Mouse (Mus musculus) MEL (cell line): ENCODE results near the gene Fgfr2. TPM values are rescaled to one million over a fixed set of nuclear protein-coding genes. Genes with fewer than 3 reads are reported as not detected.

ENCODE experiments used
- DNase-seq: peaks from one replicate; pipeline ENCODE4 v3.0.0; 2011; ENCODE audit warnings: low read depth, low spot score
- H3K27ac ChIP-seq: 2 replicates; pipeline ENCODE4 v1.5.1; 2012; ENCODE audit warnings: low read depth, mild to moderate bottlenecking, control low read depth, low read length, moderate library complexity; ENCODE audit not compliant: control insufficient read depth
- H3K27me3 ChIP-seq, 2 experiments: fragments of 150-350 bp in 1 of 2; sonication (generic) in 1 of 2; 2 replicates each; pipeline ENCODE4 v1.6.1; 2012; ENCODE audit warnings: low read length in 2 of 2, mild to moderate bottlenecking in 2 of 2, improper control_type of control experiment in 1 of 2, moderate library complexity in 1 of 2; ENCODE audit not compliant: insufficient read depth in 2 of 2, control insufficient read depth in 1 of 2
- H3K36me3 ChIP-seq, 2 experiments: 2 replicates each; pipeline ENCODE4 v1.6.1; 2012 to 2014; ENCODE audit warnings: low read length in 2 of 2, improper control_type of control experiment in 1 of 2, inconsistent platforms in 1 of 2, mild to moderate bottlenecking in 1 of 2; ENCODE audit not compliant: insufficient read depth in 2 of 2, control insufficient read depth in 1 of 2
- H3K4me1 ChIP-seq, 2 experiments: fragments of 150-350 bp in 1 of 2; sonication (generic) in 1 of 2; 2 replicates each; pipeline ENCODE4 v1.6.1; 2012; ENCODE audit warnings: low read length in 2 of 2, improper control_type of control experiment in 1 of 2, mild to moderate bottlenecking in 1 of 2; ENCODE audit not compliant: insufficient read depth in 2 of 2, control insufficient read depth in 1 of 2
- H3K4me3 ChIP-seq, 2 experiments: fragments of 150-350 bp in 1 of 2; sonication (generic) in 1 of 2; 2 replicates each; pipeline ENCODE4 v1.5.1; 2012; ENCODE audit warnings: low read depth in 2 of 2, low read length in 2 of 2, mild to moderate bottlenecking in 2 of 2, moderate library complexity in 2 of 2, control low read depth in 1 of 2, improper control_type of control experiment in 1 of 2; ENCODE audit not compliant: control insufficient read depth in 1 of 2, insufficient read depth in 1 of 2
- H3K79me2 ChIP-seq: 2 replicates; pipeline ENCODE4 v1.6.1; 2012; ENCODE audit warnings: mild to moderate bottlenecking, low read length, moderate library complexity; ENCODE audit not compliant: control insufficient read depth, poor library complexity, insufficient read depth
- H3K9ac ChIP-seq: 2 replicates; pipeline ENCODE4 v1.6.1; 2012; ENCODE audit warnings: low read depth, mild to moderate bottlenecking, control low read depth, low read length, moderate library complexity; ENCODE audit not compliant: control insufficient read depth, poor library complexity, severe bottlenecking
- H3K9me3 ChIP-seq: fragments of 150-350 bp; sonication (generic); replicated peaks from 2 replicates; pipeline ENCODE4 v1.6.1; 2012; ENCODE audit warnings: mild to moderate bottlenecking, low read length, improper control_type of control experiment, moderate library complexity; ENCODE audit not compliant: insufficient read depth
- BHLHE40 ChIP-seq: IDR thresholded peaks from 2 replicates; pipeline ENCODE4 v1.6.1; 2012; ENCODE audit warnings: low read depth, mild to moderate bottlenecking, inconsistent platforms, low read length, improper control_type of control experiment, borderline replicate concordance
- CHD1 ChIP-seq: IDR thresholded peaks from 2 replicates; pipeline ENCODE4 v1.6.1; 2012; ENCODE audit warnings: low read depth, mild to moderate bottlenecking, inconsistent platforms, low read length, improper control_type of control experiment
- CHD2 ChIP-seq: IDR thresholded peaks from 2 replicates; pipeline ENCODE4 v1.6.1; 2011; ENCODE audit warnings: low read length, improper control_type of control experiment
- E2F4 ChIP-seq: IDR thresholded peaks from 2 replicates; pipeline ENCODE4 v1.6.1; 2011; ENCODE audit warnings: low read depth, low read length, improper control_type of control experiment, borderline replicate concordance
- EP300 ChIP-seq, 2 experiments: IDR thresholded peaks; 2 replicates each; pipeline ENCODE4 v1.6.1; 2011; ENCODE audit warnings: improper control_type of control experiment in 2 of 2, low read length in 2 of 2, low read depth in 1 of 2, mild to moderate bottlenecking in 1 of 2
- ETS1 ChIP-seq: IDR thresholded peaks from 2 replicates; pipeline ENCODE4 v1.6.1; 2012; ENCODE audit warnings: low read depth, mild to moderate bottlenecking, inconsistent platforms, low read length, improper control_type of control experiment, moderate library complexity
- GABPA ChIP-seq: IDR thresholded peaks from 2 replicates; pipeline ENCODE4 v1.6.1; 2012; ENCODE audit warnings: low read depth, mild to moderate bottlenecking, inconsistent platforms, low read length, improper control_type of control experiment, moderate library complexity
- GATA1 ChIP-seq: IDR thresholded peaks from 2 replicates; pipeline ENCODE4 v1.6.1; 2011; ENCODE audit warnings: low read depth, low read length, improper control_type of control experiment
- HCFC1 ChIP-seq: IDR thresholded peaks from 2 replicates; pipeline ENCODE4 v1.6.1; 2012; ENCODE audit warnings: low read depth, mild to moderate bottlenecking, inconsistent platforms, low read length, improper control_type of control experiment, moderate library complexity
- JUND ChIP-seq: IDR thresholded peaks from 2 replicates; pipeline ENCODE4 v1.6.1; 2011; ENCODE audit warnings: low read depth, mild to moderate bottlenecking, improper control_type of control experiment, low read length
- KAT2A ChIP-seq: conservative IDR thresholded peaks from 2 replicates; pipeline ENCODE4 v1.6.1; 2012; ENCODE audit warnings: low read depth, low read length, improper control_type of control experiment, inconsistent platforms
- MAFK ChIP-seq: IDR thresholded peaks from 2 replicates; pipeline ENCODE4 v1.6.1; 2011; ENCODE audit warnings: low read depth, mild to moderate bottlenecking, low read length, improper control_type of control experiment, borderline replicate concordance
- MAX ChIP-seq: IDR thresholded peaks from 2 replicates; pipeline ENCODE4 v1.6.1; 2011; ENCODE audit warnings: low read length, improper control_type of control experiment
- MAZ ChIP-seq: IDR thresholded peaks from 2 replicates; pipeline ENCODE4 v1.6.1; 2012; ENCODE audit warnings: low read depth, mild to moderate bottlenecking, inconsistent platforms, low read length, improper control_type of control experiment
- MYB ChIP-seq: IDR thresholded peaks from 2 replicates; pipeline ENCODE4 v1.6.1; 2011; ENCODE audit warnings: mild to moderate bottlenecking, low read depth, low read length, improper control_type of control experiment
- MYC ChIP-seq: IDR thresholded peaks from 2 replicates; pipeline ENCODE4 v1.6.1; 2011; ENCODE audit warnings: low read depth, mild to moderate bottlenecking, low read length, improper control_type of control experiment, moderate library complexity
- NRF1 ChIP-seq: IDR thresholded peaks from 2 replicates; pipeline ENCODE4 v1.6.1; 2014; ENCODE audit warnings: low read depth, mild to moderate bottlenecking, inconsistent platforms, low read length, improper control_type of control experiment, moderate library complexity; ENCODE audit not compliant: poor library complexity, insufficient read depth, severe bottlenecking
- POLR2A ChIP-seq, 2 experiments: IDR thresholded peaks; 2 replicates each; pipeline ENCODE4 v1.6.1; 2011 to 2012; ENCODE audit warnings: low read length in 2 of 2, mild to moderate bottlenecking in 2 of 2, control low read depth in 1 of 2, improper control_type of control experiment in 1 of 2, low read depth in 1 of 2, moderate library complexity in 1 of 2; ENCODE audit not compliant: control insufficient read depth in 1 of 2, insufficient read depth in 1 of 2, poor library complexity in 1 of 2
- POLR2AphosphoS2 ChIP-seq: IDR thresholded peaks from 2 replicates; pipeline ENCODE4 v1.6.1; 2011; ENCODE audit warnings: low read length, improper control_type of control experiment
- RAD21 ChIP-seq: IDR thresholded peaks from 2 replicates; pipeline ENCODE4 v1.6.1; 2011; ENCODE audit warnings: mild to moderate bottlenecking, low read depth, low read length, improper control_type of control experiment
- RCOR1 ChIP-seq: IDR thresholded peaks from 2 replicates; pipeline ENCODE4 v1.6.1; 2012; ENCODE audit warnings: low read depth, mild to moderate bottlenecking, inconsistent platforms, low read length, improper control_type of control experiment
- SIN3A ChIP-seq: IDR thresholded peaks from 2 replicates; pipeline ENCODE4 v1.6.1; 2012; ENCODE audit warnings: low read length, improper control_type of control experiment, inconsistent platforms
- SMC3 ChIP-seq: IDR thresholded peaks from 2 replicates; pipeline ENCODE4 v1.6.1; 2011; ENCODE audit warnings: low read depth, low read length, improper control_type of control experiment
- TAL1 ChIP-seq: IDR thresholded peaks from 2 replicates; pipeline ENCODE4 v1.6.1; 2012; ENCODE audit warnings: mild to moderate bottlenecking, inconsistent platforms, low read length, moderate library complexity, mixed read lengths
- TBP ChIP-seq: IDR thresholded peaks from 2 replicates; pipeline ENCODE4 v1.8.0; 2011; ENCODE audit warnings: low read depth, low read length, improper control_type of control experiment
- TCF12 ChIP-seq: IDR thresholded peaks from 2 replicates; pipeline ENCODE4 v1.6.1; 2014; ENCODE audit warnings: low read depth, mild to moderate bottlenecking, inconsistent platforms, low read length, improper control_type of control experiment, moderate library complexity
- UBTF ChIP-seq: IDR thresholded peaks from 2 replicates; pipeline ENCODE4 v1.6.1; 2012; ENCODE audit warnings: low read depth, mild to moderate bottlenecking, inconsistent platforms, low read length, improper control_type of control experiment, moderate library complexity, borderline replicate concordance; ENCODE audit not compliant: insufficient read depth
- USF1 ChIP-seq: IDR thresholded peaks from 2 replicates; pipeline ENCODE4 v1.6.1; 2014; ENCODE audit warnings: low read depth, mild to moderate bottlenecking, inconsistent platforms, low read length, improper control_type of control experiment, moderate library complexity
- USF2 ChIP-seq, 2 experiments: IDR thresholded peaks; 2 replicates each; pipeline ENCODE4 v1.6.1; 2011 to 2012; ENCODE audit warnings: improper control_type of control experiment in 2 of 2, low read length in 2 of 2, borderline replicate concordance in 1 of 2, inconsistent platforms in 1 of 2, low read depth in 1 of 2, mild to moderate bottlenecking in 1 of 2; ENCODE audit not compliant: insufficient read depth in 1 of 2
- ZNF384 ChIP-seq: IDR thresholded peaks from 2 replicates; pipeline ENCODE4 v1.6.1; 2012; ENCODE audit warnings: low read depth, mild to moderate bottlenecking, inconsistent platforms, low read length, improper control_type of control experiment
- polyA plus RNA-seq, 2 experiments: library from polyadenylated mRNA; stranded (reverse) in 1 of 2; unstranded in 1 of 2; fragments of >175 nt in 1 of 2; fragments of >200 nt in 1 of 2; gene quantifications; 2 replicates each; pipeline versions ENCODE4 v1.2.1 to v1.2.4; 2012; ENCODE audit warnings: low replicate concordance in 2 of 2, low read depth in 1 of 2; ENCODE audit not compliant: insufficient read length in 2 of 2, insufficient read depth in 1 of 2, missing spikeins in 1 of 2
- total RNA-seq: library from RNA; depleted of rRNA; stranded (reverse); fragments of 300-350 nt; gene quantifications from 2 replicates; pipeline ENCODE4 v1.2.3, GENCODE M21; 2012

Gene Fgfr2
- total and polyA plus RNA-seq, 3 experiments: not detected

DNA sequence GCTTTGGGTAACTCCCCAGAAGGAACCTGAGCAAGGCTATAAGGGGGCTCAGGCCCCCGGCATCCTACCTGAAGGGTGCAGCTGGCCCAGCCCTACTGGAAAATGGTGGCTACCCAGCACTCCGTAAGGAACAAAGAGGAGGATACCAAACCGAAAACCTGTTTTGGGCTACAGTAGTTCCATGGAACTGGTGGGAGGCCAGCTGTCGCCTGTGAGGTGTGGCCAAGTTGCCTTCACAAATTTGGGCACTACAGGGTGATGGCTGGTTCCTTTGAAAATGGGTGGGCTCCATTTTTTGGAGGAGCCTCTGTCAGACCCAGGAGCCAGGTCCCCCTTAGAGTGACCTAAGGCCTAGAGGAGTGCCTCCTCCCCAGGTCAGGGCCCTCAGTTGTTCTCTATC is 407.9 kb downstream of the Fgfr2 start:
- no peak for TF ChIP-seq TBP
- TF ChIP-seq TAL1: no peak
- no peak for TF ChIP-seq POLR2AphosphoS2
- no peak for TF ChIP-seq EP300 (IDR thresholded peaks at IDR 0.05; ENCODE audit: low read depth in 1 of 2, low read length in 2 of 2)
- no peak for TF ChIP-seq UBTF
- no peak for TF ChIP-seq CHD1
- TF ChIP-seq USF2 (IDR thresholded peaks at IDR 0.05; ENCODE audit: borderline replicate concordance in 1 of 2, insufficient read depth in 1 of 2, low read depth in 1 of 2, low read length in 2 of 2): no peak
- no peak for TF ChIP-seq NRF1
- TF ChIP-seq HCFC1: no peak
- no peak for TF ChIP-seq TCF12
- no peak for TF ChIP-seq JUND
- no peak for TF ChIP-seq E2F4
- TF ChIP-seq RAD21: no peak
- no peak for TF ChIP-seq CHD2
- no peak for TF ChIP-seq SIN3A
- no peak for TF ChIP-seq MAFK
- TF ChIP-seq POLR2A (IDR thresholded peaks at IDR 0.05; ENCODE audit: control insufficient read depth in 1 of 2, insufficient read depth in 1 of 2, low read depth in 1 of 2, low read length in 2 of 2, poor library complexity in 1 of 2): no peak
- no peak for TF ChIP-seq GABPA
- H3K9me3 ChIP-seq: no peaks in the 10 kb centered on the region
- DNase-seq: no peak
- no peaks in the 10 kb centered on the region for H3K27me3 ChIP-seq
- H3K27ac ChIP-seq: no peak overlapping the region
- H3K36me3 ChIP-seq: peaks cover 0 to 5% of the 10 kb centered on the region in 2 experiments; a peak in 2 of 4 replicates
- no peak overlapping the region for H3K9ac ChIP-seq
- no peak overlapping the region for H3K4me3 ChIP-seq
- no peaks in the 10 kb centered on the region; a peak in 1 of 4 replicates for H3K4me1 ChIP-seq
- no peaks in the 10 kb centered on the region for H3K79me2 ChIP-seq

DNA sequence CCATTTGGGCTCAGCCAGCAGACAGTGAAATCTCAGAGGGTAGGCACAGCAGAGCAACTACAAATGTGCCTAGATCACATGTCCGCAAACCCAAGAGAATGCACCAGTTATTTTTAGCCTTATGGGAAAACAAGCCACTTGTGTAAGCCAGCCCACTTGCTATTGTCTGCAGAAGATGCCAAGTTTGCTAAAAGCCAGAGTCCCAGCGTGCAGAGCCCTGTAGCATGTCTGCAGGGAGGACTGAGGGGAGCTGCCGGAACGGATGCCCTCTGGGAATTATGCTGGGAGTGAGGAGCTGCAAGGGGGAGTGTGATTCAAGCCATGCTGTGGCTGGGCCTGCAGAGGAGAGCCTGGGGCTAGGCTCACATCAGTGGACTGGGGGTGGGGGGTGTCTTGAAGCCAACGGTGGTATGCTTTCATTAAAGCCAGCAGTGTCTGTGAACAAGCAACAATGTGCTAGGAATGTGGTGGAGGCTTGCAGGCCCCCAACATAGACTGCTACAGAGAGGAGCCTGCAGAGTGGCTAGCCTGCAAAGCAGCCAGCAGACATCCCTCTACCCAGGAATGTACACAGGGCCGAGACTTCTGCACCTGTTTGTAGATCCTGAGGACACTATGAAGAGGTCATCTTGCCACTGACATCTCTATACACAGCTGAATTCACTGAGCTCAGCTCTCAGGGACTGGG is 408.8 kb downstream of the Fgfr2 start:
- DNase-seq: no peak
- Histone ChIP-seq H3K9me3 (no peaks in the 10 kb centered on the region), H3K36me3 (peaks cover 0 to 5% of the 10 kb centered on the region in 2 experiments; a peak in 2 of 4 replicates), H3K27ac (no peak overlapping the region), H3K9ac (no peak overlapping the region), H3K79me2 (no peaks in the 10 kb centered on the region), H3K4me1 (no peaks in the 10 kb centered on the region; a peak in 1 of 4 replicates), H3K4me3 (no peak overlapping the region), H3K27me3 (no peaks in the 10 kb centered on the region)
- TF ChIP-seq EP300 (IDR thresholded peaks at IDR 0.05; ENCODE audit: low read depth in 1 of 2, low read length in 2 of 2) (no peak), MYC (no peak), GATA1 (no peak), POLR2A (IDR thresholded peaks at IDR 0.05; ENCODE audit: control insufficient read depth in 1 of 2, insufficient read depth in 1 of 2, low read depth in 1 of 2, low read length in 2 of 2, poor library complexity in 1 of 2) (no peak), JUND (no peak), ETS1 (no peak), MAZ (no peak), MYB (no peak), RCOR1 (no peak), BHLHE40 (no peak), SMC3 (no peak), KAT2A (no peak), USF1 (no peak), NRF1 (no peak), MAX (no peak), ZNF384 (no peak)
